Mouse (Mus musculus): ENCODE data around the gene Dmd. TPM values are rescaled to one million over a fixed set of nuclear protein-coding genes. Genes with fewer than 3 reads are reported as not detected.

The Dmd gene
- polyA plus RNA-seq, 2 experiments from 2014 or later = 0.62 to 1.8 TPM

GRCm38 (mm10) chrX:85073602-85074001, 2124.9 kb downstream of the Dmd start:
- no peak for ATAC-seq

- no peak for ATAC-seq
Measured at GRCm38 (mm10) chrX:85076845-85077244, 2128.2 kb downstream of the Dmd start.

GRCm38 (mm10) chrX:85077605-85078004, 2128.9 kb downstream of the Dmd start:
- ATAC-seq = no peak

GRCm38 (mm10) chrX:85079174-85079573, 2130.5 kb downstream of the Dmd start:
- no peak for ATAC-seq

GRCm38 (mm10) chrX:85084237-85085153, 2135.8 kb downstream of the Dmd start:
- no peak for ATAC-seq

- no peak for ATAC-seq
Measured at GRCm38 (mm10) chrX:85089506-85089905, 2140.8 kb downstream of the Dmd start.

GRCm38 (mm10) chrX:85093354-85093753, 2144.7 kb downstream of the Dmd start:
- no peak for ATAC-seq

- ATAC-seq = no peak
Measured at GRCm38 (mm10) chrX:85098691-85099090, 2150.0 kb downstream of the Dmd start.

- ATAC-seq = no peak
Measured at GRCm38 (mm10) chrX:85112418-85112817, 2163.7 kb downstream of the Dmd start.

GRCm38 (mm10) chrX:85132706-85133105, 2184.0 kb downstream of the Dmd start:
- no peak for ATAC-seq

- no peak for ATAC-seq
Measured at GRCm38 (mm10) chrX:85137293-85137692, 2188.6 kb downstream of the Dmd start.

GRCm38 (mm10) chrX:85171264-85171663, 2222.6 kb downstream of the Dmd start:
- no peak for ATAC-seq

GRCm38 (mm10) chrX:85187565-85187964, 2238.9 kb downstream of the Dmd start:
- ATAC-seq = no peak

- ATAC-seq = no peak
Measured at GRCm38 (mm10) chrX:85193856-85194255, 2245.2 kb downstream of the Dmd start.

GRCm38 (mm10) chrX:85197688-85198087, 2249.0 kb downstream of the Dmd start:
- no peak for ATAC-seq

- no peak for ATAC-seq
Measured at GRCm38 (mm10) chrX:85199398-85199797, 2250.7 kb downstream of the Dmd start.

GRCm38 (mm10) chrX:85207001-85207400, 2258.3 kb downstream of the Dmd start:
- no peak for ATAC-seq

GRCm38 (mm10) chrX:85226883-85227282, 2278.2 kb downstream of the Dmd start:
- no peak for ATAC-seq

GRCm38 (mm10) chrX:85249379-85249778, 2300.7 kb downstream of the Dmd start, which contains the start of gene Fthl17a:
Fthl17a (plus strand) TSS chrX:85249679.
- ATAC-seq = no peak

Data from activated CD4-positive, CD25-positive, alpha-beta regulatory T cell, adult 4 months (primary cell).